Mouse (Mus musculus) CH12.LX (cell line): ENCODE data around the gene Atrx. TPM values are rescaled to one million over a fixed set of nuclear protein-coding genes. Genes with fewer than 3 reads are reported as not detected.
"Not testable (repeated sequence)": the region's sequence is repeated elsewhere in the genome, so short reads cannot be mapped to it uniquely, and the experiment has no call there.

Source experiments
- DNase-seq: peaks from one replicate; pipeline ENCODE4 v3.0.0-alpha.2; 2013; ENCODE audit errors: extremely low read depth
- H3K27ac ChIP-seq: 2 replicates; pipeline ENCODE4 v1.5.1; 2012; ENCODE audit warnings: low read depth, mild to moderate bottlenecking, control low read depth, moderate library complexity; ENCODE audit not compliant: insufficient read depth
- H3K27me3 ChIP-seq: replicated peaks from 2 replicates; pipeline ENCODE3; 2012; ENCODE audit warnings: inconsistent platforms
- H3K36me3 ChIP-seq, 2 experiments: replicated peaks in 1 of 2; 2 replicates each; pipeline versions ENCODE3 to v1.6.1; 2012; ENCODE audit warnings: inconsistent platforms in 1 of 2, low read length in 1 of 2, mild to moderate bottlenecking in 1 of 2, mixed read lengths in 1 of 2, moderate library complexity in 1 of 2; ENCODE audit not compliant: control insufficient read depth in 1 of 2, insufficient read depth in 1 of 2
- H3K4me1 ChIP-seq, 2 experiments: 2 replicates each; pipeline ENCODE4 v1.6.1; 2012; ENCODE audit warnings: inconsistent platforms in 1 of 2, moderate library complexity in 1 of 2; ENCODE audit not compliant: insufficient read depth in 2 of 2, control insufficient read depth in 1 of 2
- H3K4me2 ChIP-seq: 2 replicates; pipeline ENCODE4 v1.6.1; 2012; ENCODE audit warnings: low read depth, mild to moderate bottlenecking, control low read depth; ENCODE audit not compliant: poor library complexity, insufficient read depth, severe bottlenecking
- H3K4me3 ChIP-seq, 3 experiments: fragments of 150-350 bp in 1 of 3; sonication (generic) in 1 of 3; replicated peaks in 1 of 3; 2 replicates each; pipeline versions ENCODE3 to v1.5.1; 2011 to 2012; ENCODE audit warnings: low read depth in 2 of 3, low read length in 2 of 3, mild to moderate bottlenecking in 2 of 3, moderate library complexity in 2 of 3, control low read depth in 1 of 3, improper control_type of control experiment in 1 of 3, inconsistent platforms in 1 of 3, mixed read lengths in 1 of 3; ENCODE audit not compliant: poor library complexity in 1 of 3
- H3K79me2 ChIP-seq: replicated peaks from 2 replicates; pipeline ENCODE4 v1.6.1; 2012; ENCODE audit warnings: mild to moderate bottlenecking, moderate library complexity; ENCODE audit not compliant: control insufficient read depth, poor library complexity, insufficient read depth, severe bottlenecking; ENCODE audit errors: extremely low read depth
- H3K9ac ChIP-seq: 2 replicates; pipeline ENCODE4 v1.6.1; 2012; ENCODE audit warnings: low read depth, mild to moderate bottlenecking, control low read depth, moderate library complexity; ENCODE audit not compliant: insufficient read depth
- H3K9me3 ChIP-seq: replicated peaks from 2 replicates; pipeline ENCODE3; 2012; ENCODE audit warnings: low read length, inconsistent platforms, mixed read lengths
- BHLHE40 ChIP-seq: IDR thresholded peaks from 2 replicates; pipeline ENCODE4 v1.6.1; 2011; ENCODE audit warnings: mild to moderate bottlenecking, low read depth, low read length, improper control_type of control experiment
- ELF1 ChIP-seq: IDR thresholded peaks from 2 replicates; pipeline ENCODE4 v1.6.1; 2014; ENCODE audit warnings: low read depth, mild to moderate bottlenecking, inconsistent platforms, low read length, improper control_type of control experiment
- HCFC1 ChIP-seq: IDR thresholded peaks from 2 replicates; pipeline ENCODE4 v1.6.1; 2012; ENCODE audit warnings: low read depth, mild to moderate bottlenecking, inconsistent platforms, low read length, improper control_type of control experiment
- JUND ChIP-seq: conservative IDR thresholded peaks from 2 replicates; pipeline ENCODE4 v1.6.1; 2011; ENCODE audit warnings: low read depth, low read length, improper control_type of control experiment
- KAT2A ChIP-seq: IDR thresholded peaks from 2 replicates; pipeline ENCODE4 v1.6.1; 2012; ENCODE audit warnings: low read length, improper control_type of control experiment, inconsistent platforms; ENCODE audit not compliant: insufficient replicate concordance
- MAFK ChIP-seq: IDR thresholded peaks from 2 replicates; pipeline ENCODE4 v1.6.1; 2011; ENCODE audit warnings: low read length, improper control_type of control experiment; ENCODE audit not compliant: insufficient replicate concordance
- MAZ ChIP-seq: IDR thresholded peaks from 2 replicates; pipeline ENCODE4 v1.6.1; 2012; ENCODE audit warnings: low read depth, mild to moderate bottlenecking, inconsistent platforms, low read length, improper control_type of control experiment, moderate library complexity
- MEF2A ChIP-seq: IDR thresholded peaks from 2 replicates; pipeline ENCODE4 v1.6.1; 2014; ENCODE audit warnings: low read depth, mild to moderate bottlenecking, inconsistent platforms, low read length, improper control_type of control experiment, borderline replicate concordance
- MXI1 ChIP-seq: IDR thresholded peaks from 2 replicates; pipeline ENCODE4 v1.6.1; 2011; ENCODE audit warnings: mild to moderate bottlenecking, low read depth, low read length, improper control_type of control experiment
- NRF1 ChIP-seq: IDR thresholded peaks from 2 replicates; pipeline ENCODE4 v1.6.1; 2014; ENCODE audit warnings: low read depth, mild to moderate bottlenecking, inconsistent platforms, low read length, improper control_type of control experiment, moderate library complexity
- POLR2A ChIP-seq: IDR thresholded peaks from 2 replicates; pipeline ENCODE4 v1.6.1; 2011; ENCODE audit warnings: low read depth, mild to moderate bottlenecking, improper control_type of control experiment, low read length
- POLR2AphosphoS2 ChIP-seq: IDR thresholded peaks from 2 replicates; pipeline ENCODE4 v1.6.1; 2011; ENCODE audit warnings: low read depth, low read length, improper control_type of control experiment
- RAD21 ChIP-seq: IDR thresholded peaks from 2 replicates; pipeline ENCODE4 v1.6.1; 2011; ENCODE audit warnings: low read depth, mild to moderate bottlenecking, low read length, improper control_type of control experiment, moderate library complexity
- RCOR1 ChIP-seq: conservative IDR thresholded peaks from 2 replicates; pipeline ENCODE4 v1.6.1; 2012; ENCODE audit warnings: low read depth, mild to moderate bottlenecking, inconsistent platforms, low read length, improper control_type of control experiment
- SIN3A ChIP-seq: IDR thresholded peaks from 2 replicates; pipeline ENCODE4 v1.6.1; 2012; ENCODE audit warnings: low read length, improper control_type of control experiment, inconsistent platforms
- TBP ChIP-seq: conservative IDR thresholded peaks from 2 replicates; pipeline ENCODE4 v1.6.1; 2011; ENCODE audit warnings: low read depth, low read length, improper control_type of control experiment
- UBTF ChIP-seq: IDR thresholded peaks from 2 replicates; pipeline ENCODE4 v1.6.1; 2012; ENCODE audit warnings: low read depth, mild to moderate bottlenecking, inconsistent platforms, low read length, improper control_type of control experiment, moderate library complexity
- USF1 ChIP-seq: IDR thresholded peaks from 2 replicates; pipeline ENCODE4 v1.6.1; 2014; ENCODE audit warnings: low read depth, mild to moderate bottlenecking, inconsistent platforms, low read length, improper control_type of control experiment
- ZC3H11A ChIP-seq: IDR thresholded peaks from 2 replicates; pipeline ENCODE4 v1.6.1; 2012; ENCODE audit warnings: low read depth, mild to moderate bottlenecking, inconsistent platforms, low read length, improper control_type of control experiment
- ZKSCAN1 ChIP-seq: IDR thresholded peaks from 2 replicates; pipeline ENCODE4 v1.6.1; 2012; ENCODE audit warnings: low read depth, inconsistent platforms, low read length, improper control_type of control experiment, borderline replicate concordance
- dilution Hi-C: fragments of 300-500 bp; cut with MboI; formaldehyde crosslinking; loops from 2 replicates; pipeline ENCODE4 v1.14.3; 2020; ENCODE audit warnings: low sequenced_read_pairs; ENCODE audit not compliant: extremely low pct_unique_long_range_greater_than_20kb, extremely low pct_ligation_motif_present
- in situ Hi-C: fragments of 300-500 bp; cut with MboI; formaldehyde crosslinking; loops from 3 replicates; pipeline ENCODE4 v1.14.3; 2019; ENCODE audit warnings: low sequenced_read_pairs, low pct_ligation_motif_present, low pct_unique_long_range_greater_than_20kb, mixed read lengths
- polyA plus RNA-seq: library from polyadenylated mRNA; unstranded; fragments of >175 nt; gene quantifications from 2 replicates; pipeline ENCODE4 v1.2.1, GENCODE M21; 2012; ENCODE audit warnings: low read depth; ENCODE audit not compliant: insufficient read length
- total RNA-seq, 2 experiments: library from RNA; depleted of rRNA; stranded (reverse); fragments of 300-350 nt in 1 of 2; fragments of >200 nt in 1 of 2; gene quantifications; 2 replicates each; pipeline ENCODE4 v1.2.3; 2012 to 2014

Atrx gene
- total and polyA plus RNA-seq, 3 experiments: 64.3 to 83.6 (median 64.9) TPM

DNA sequence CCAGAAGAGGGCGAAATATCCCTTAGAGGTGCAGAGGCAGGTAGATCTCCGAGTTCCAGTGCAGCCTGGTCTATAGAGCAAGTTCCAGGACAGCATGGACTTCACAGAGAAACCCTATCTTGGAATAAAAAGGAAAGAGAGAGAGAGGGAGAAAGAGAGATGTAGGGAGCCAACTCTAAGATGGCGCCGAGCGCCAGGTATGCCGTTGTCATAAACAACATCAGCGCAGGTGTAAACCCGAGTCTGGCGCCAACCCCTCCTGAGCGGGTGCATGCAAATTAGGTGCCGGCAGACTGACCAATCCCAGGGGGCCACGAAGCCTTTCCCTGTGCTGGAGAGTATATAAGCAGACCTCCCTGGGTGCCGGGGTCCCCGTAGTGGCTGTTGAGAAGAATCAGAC lies 27.9 kb upstream of the Atrx start:
- DNase-seq, H3K4me3 ChIP-seq, H3K36me3 ChIP-seq, H3K27me3 ChIP-seq, H3K4me1 ChIP-seq, dilution Hi-C loops, H3K79me2 ChIP-seq, H3K9ac ChIP-seq, H3K27ac ChIP-seq, H3K4me2 ChIP-seq, H3K9me3 ChIP-seq, in situ Hi-C loops: not testable (repeated sequence)

DNA sequence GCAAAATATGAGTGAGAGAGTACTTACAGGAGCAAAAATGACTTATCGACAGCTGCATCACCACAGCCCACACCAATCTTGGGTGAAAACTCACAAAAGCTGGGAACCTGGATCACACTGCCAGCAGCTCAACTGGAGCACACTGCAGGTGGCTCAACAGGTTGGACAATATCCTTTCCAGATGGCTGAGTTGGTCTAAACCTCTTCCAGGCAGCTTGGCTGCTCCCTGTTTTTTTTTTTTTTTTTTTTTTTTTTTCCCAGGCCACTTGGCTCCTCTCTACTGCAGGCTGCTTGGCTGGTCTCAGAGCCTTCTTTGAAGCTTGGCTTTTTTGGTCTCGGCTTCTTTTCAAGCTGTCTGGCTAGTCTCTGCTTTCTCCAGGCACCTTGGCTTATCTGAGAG lies 24.8 kb upstream of the Atrx start:
- Histone ChIP-seq H3K4me1 (no peaks in the 10 kb centered on the region), H3K4me2 (no peak overlapping the region), H3K27ac (no peak overlapping the region), H3K36me3 (no peaks in the 10 kb centered on the region), H3K27me3 (no peaks in the 10 kb centered on the region), H3K79me2 (no peaks in the 10 kb centered on the region), H3K4me3 (no peak overlapping the region), H3K9me3 (no peaks in the 10 kb centered on the region), H3K9ac (no peak overlapping the region)
- in situ Hi-C loops: no loop called here
- dilution Hi-C loops: no loop called here
- DNase-seq: no peak
- TF ChIP-seq KAT2A (no peak), NRF1 (no peak), HCFC1 (no peak), ZC3H11A (no peak), BHLHE40 (no peak), MXI1 (no peak), POLR2A (no peak), RCOR1 (no peak), ZKSCAN1 (no peak), SIN3A (no peak), TBP (no peak), UBTF (no peak), RAD21 (no peak), POLR2AphosphoS2 (no peak)

DNA sequence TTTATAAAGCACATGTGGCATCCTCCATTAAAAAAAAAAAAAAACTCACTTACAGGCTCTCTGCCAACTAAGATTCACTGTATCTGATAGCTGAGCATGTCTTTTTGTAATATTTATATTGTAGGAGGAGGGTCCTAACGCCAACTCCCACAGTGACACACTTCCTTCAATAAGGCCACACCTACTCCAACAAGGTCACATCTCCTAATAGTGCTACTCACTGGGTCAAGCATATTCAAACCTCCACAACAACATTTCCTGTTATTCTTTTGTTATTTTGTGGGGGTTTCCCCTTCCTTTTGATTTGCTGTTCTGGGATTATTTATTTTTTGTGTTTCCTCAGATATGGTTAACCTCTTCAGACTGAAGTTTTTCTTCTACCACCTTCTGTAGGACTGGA lies 17.2 kb upstream of the Atrx start:
- Histone ChIP-seq H3K79me2 (no peaks in the 10 kb centered on the region), H3K27me3 (no peaks in the 10 kb centered on the region), H3K4me2 (no peak overlapping the region), H3K36me3 (no peaks in the 10 kb centered on the region), H3K9ac (no peak overlapping the region), H3K4me3 (no peak overlapping the region), H3K27ac (no peak overlapping the region), H3K4me1 (no peaks in the 10 kb centered on the region), H3K9me3 (no peaks in the 10 kb centered on the region)
- in situ Hi-C loops (no loop called here), dilution Hi-C loops (no loop called here)
- no peak for DNase-seq
- no peak for TF ChIP-seq JUND
- no peak for TF ChIP-seq MAZ
- TF ChIP-seq MAFK: no peak
- TF ChIP-seq NRF1: no peak
- TF ChIP-seq TBP: no peak
- TF ChIP-seq ELF1: no peak
- no peak for TF ChIP-seq MEF2A
- no peak for TF ChIP-seq POLR2A
- TF ChIP-seq USF1: no peak
